Mouse (Mus musculus) heart, embryonic 10.5 days (tissue): ENCODE measurements around the gene Cyp46a1. TPM values are rescaled to one million over a fixed set of nuclear protein-coding genes. Genes with fewer than 3 reads are reported as not detected.
A peak's percentile ranks its signal among the peaks of the same experiment; 100 is the strongest.

Experiments used
- DNase-seq: peaks from one replicate; pipeline ENCODE4 v3.0.0-alpha.2; 2017; ENCODE audit warnings: low spot score
- H3K27ac ChIP-seq: fragments of 300-500 bp; sonication (generic); 2 replicates; pipeline ENCODE4 v1.5.1; 2016; ENCODE audit warnings: mild to moderate bottlenecking
- H3K27me3 ChIP-seq: fragments of 300-500 bp; sonication (generic); 2 replicates; pipeline ENCODE4 v1.6.1; 2016; ENCODE audit warnings: mild to moderate bottlenecking; ENCODE audit not compliant: poor library complexity, insufficient read depth, severe bottlenecking
- H3K36me3 ChIP-seq: fragments of 300-500 bp; sonication (generic); 2 replicates; pipeline ENCODE4 v1.6.1; 2016; ENCODE audit warnings: mild to moderate bottlenecking, moderate library complexity
- H3K4me1 ChIP-seq: fragments of 300-500 bp; sonication (generic); 2 replicates; pipeline ENCODE4 v1.6.1; 2016; ENCODE audit warnings: mild to moderate bottlenecking
- H3K4me3 ChIP-seq: fragments of 300-500 bp; sonication (generic); 2 replicates; pipeline ENCODE4 v1.5.1; 2016; ENCODE audit warnings: mild to moderate bottlenecking, moderate library complexity
- H3K9me3 ChIP-seq: fragments of 300-500 bp; sonication (generic); 2 replicates; pipeline ENCODE4 v1.6.1; 2016; ENCODE audit warnings: mild to moderate bottlenecking, moderate library complexity
- WGBS: fragments of 180-500 bp; shearing (Covaris S2); methylation state at CpG from one replicate; pipeline ENCODE4 v1.1.7; 2016; 5-methylcytosine and 5-hydroxymethylcytosine counted together
- polyA plus RNA-seq: library from polyadenylated mRNA; unstranded; fragments of >200 nt; fragmentation: Nextera tagmentation; extraction: Ambion mirVana; gene quantifications from 2 replicates; pipeline ENCODE4 v1.2.1, GENCODE M21; 2016

Gene Cyp46a1
- polyA plus RNA-seq, 1 experiment from 2014 or later: 4.4 TPM

GRCm38 (mm10) chr12:108305172-108305571, 29.0 kb upstream of the Cyp46a1 start:
- no peak overlapping the region for H3K4me3 ChIP-seq
- WGBS: 66% methylated on average over 8 of the region's 8 CpGs
- H3K9me3 ChIP-seq: no peaks in the 10 kb centered on the region
- peaks cover 21% of the 10 kb centered on the region for H3K4me1 ChIP-seq
- no peak overlapping the region for H3K27ac ChIP-seq
- peaks cover 64% of the 10 kb centered on the region for H3K27me3 ChIP-seq
- DNase-seq: no peak
- H3K36me3 ChIP-seq: no peaks in the 10 kb centered on the region

DNA sequence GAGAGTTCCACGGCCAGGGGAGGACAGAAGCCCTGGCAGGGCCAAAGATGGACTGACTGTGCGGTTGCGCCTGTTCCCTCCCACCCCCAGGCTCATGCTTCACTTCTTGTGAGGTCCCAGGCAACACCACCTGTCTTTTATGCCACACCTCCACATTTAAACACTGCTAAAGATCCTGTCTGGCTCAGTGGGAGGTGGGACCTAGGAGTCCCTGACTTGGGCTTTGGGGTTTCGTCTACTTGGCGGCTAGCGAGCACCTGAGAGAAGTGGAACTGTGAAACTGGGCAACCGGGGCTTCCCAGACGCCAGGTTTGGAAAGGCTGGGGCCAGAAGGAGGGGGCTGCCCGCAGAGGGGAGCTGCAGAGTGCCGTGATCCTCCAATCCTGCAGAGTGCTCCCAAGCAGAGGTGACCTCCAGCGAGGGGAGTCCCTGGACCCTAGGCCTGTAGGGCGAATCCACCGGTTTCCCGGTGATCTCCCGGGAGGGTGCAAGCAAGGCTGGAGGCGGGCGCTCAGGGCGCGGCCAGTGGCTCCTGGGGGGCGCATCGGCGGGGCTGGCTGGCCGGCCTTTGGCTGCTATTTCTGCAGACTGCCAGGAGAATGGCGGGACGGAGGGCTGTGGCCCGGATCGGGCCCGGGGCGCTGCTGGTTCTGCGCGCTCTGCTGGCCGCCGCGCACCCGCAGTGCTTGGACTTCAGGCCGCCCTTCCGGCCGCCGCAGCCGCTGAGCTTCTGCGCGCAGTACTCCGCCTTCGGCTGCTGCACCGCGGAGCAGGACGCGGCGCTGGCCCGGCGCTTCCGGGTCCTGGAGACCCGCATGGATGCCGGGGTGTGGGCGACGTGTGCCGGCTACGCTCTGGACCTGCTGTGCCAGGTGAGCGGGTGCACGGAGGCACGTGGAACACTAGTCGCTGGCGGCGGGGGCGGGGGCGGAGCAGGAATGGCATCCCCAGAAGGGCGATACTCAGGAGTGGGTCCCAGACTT, 28.1 kb upstream of the Cyp46a1 start, which contains the start of gene Hhipl1:
Gene Hhipl1 (plus strand): TSS at position 459 of the 983 bp plus-strand sequence.
- no peaks in the 10 kb centered on the region for H3K9me3 ChIP-seq
- no peak for DNase-seq
- H3K27ac ChIP-seq: peak within 1 kb of the TSS; percentile 87
- H3K27me3 ChIP-seq: peaks cover 65% of the 10 kb centered on the region
- 3% methylated on average over 62 of the region's 67 CpGs for WGBS
- H3K36me3 ChIP-seq: no peaks in the 10 kb centered on the region
- peak within 1 kb of the TSS; percentile 71 for H3K4me3 ChIP-seq
- peaks cover 22% of the 10 kb centered on the region for H3K4me1 ChIP-seq

- Histone ChIP-seq H3K36me3 (no peaks in the 10 kb centered on the region), H3K27ac (no peak overlapping the region), H3K4me3 (no peak overlapping the region), H3K27me3 (peaks cover 71% of the 10 kb centered on the region), H3K9me3 (no peaks in the 10 kb centered on the region), H3K4me1 (peaks cover 30% of the 10 kb centered on the region)
- 19% methylated on average over 14 of the region's 14 CpGs for WGBS
- no peak for DNase-seq
Observed at GRCm38 (mm10) chr12:108307553-108307952, 26.6 kb upstream of the Cyp46a1 start.

DNA sequence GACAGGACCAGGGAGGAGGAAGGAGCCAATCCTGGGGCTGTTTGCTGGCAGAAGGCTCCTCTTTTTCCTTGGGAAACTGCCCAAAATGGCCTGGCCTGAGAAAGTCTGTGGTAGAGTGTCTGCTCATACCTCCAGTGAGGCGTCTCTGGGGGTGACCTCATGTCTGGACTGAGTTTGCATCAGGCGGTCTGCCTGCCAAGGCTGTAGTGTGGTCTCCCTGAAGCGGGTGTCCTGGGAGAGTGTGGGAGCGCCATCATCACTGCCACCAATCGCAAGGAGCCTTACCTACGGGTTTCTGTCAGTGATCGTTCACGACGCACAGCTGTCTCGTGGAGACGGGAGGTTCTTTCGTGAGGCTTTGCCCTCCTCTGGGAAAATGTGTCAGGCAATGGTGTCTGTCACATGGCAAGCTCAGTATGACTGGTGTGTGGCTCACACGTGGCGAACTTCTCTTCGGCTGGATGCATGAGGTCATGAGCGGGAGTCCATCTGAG, 25.8 kb upstream of the Cyp46a1 start:
- DNase-seq: no peak
- no peak overlapping the region for H3K27ac ChIP-seq

DNA sequence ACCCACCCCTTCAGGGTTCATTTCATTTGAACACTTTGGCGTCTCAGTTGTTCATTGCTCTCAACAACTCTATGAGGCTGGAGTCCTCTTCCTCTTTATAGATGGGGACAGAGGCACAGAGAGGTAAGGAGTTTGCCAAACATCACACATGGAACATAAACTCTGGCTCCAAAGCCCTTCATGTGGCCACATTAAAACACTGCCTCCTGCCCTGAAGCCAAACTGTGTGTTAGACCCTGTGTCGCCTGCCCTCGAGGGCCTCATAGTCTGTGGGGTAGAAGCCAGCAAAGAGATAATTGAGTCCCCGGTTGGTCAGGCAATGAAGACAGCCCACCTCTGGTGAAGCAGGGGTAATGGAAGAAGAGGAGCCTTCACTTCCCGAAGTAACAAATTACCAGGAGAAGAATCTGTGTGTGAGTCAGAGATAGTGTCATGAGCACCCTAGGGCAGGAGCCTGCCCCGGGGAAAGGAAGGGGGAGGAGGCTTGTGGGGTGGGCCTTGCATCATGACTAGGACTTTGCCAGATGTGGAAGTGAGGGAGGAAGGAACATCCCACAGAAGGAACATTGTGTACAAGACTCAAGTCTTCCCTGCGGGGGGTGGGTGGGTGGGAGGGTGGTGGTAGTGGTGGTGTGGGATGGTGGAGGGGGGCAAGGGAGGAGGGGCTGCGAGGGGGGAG, 24.9 kb upstream of the Cyp46a1 start:
- no peak overlapping the region for H3K4me3 ChIP-seq
- H3K36me3 ChIP-seq: no peaks in the 10 kb centered on the region
- no peak for DNase-seq
- H3K27ac ChIP-seq: no peak overlapping the region
- WGBS: 48% methylated on average over 8 of the region's 8 CpGs
- H3K4me1 ChIP-seq: peaks cover 39% of the 10 kb centered on the region
- no peaks in the 10 kb centered on the region for H3K9me3 ChIP-seq
- H3K27me3 ChIP-seq: peaks cover 59% of the 10 kb centered on the region

More for the DNA sequence above, 25.8 kb upstream of the Cyp46a1 start:
- peaks cover 68% of the 10 kb centered on the region for H3K27me3 ChIP-seq
- H3K4me3 ChIP-seq: no peak overlapping the region
- no peaks in the 10 kb centered on the region for H3K36me3 ChIP-seq
- peaks cover 39% of the 10 kb centered on the region for H3K4me1 ChIP-seq
- WGBS: 85% methylated on average over 16 of the region's 16 CpGs
- H3K9me3 ChIP-seq: no peaks in the 10 kb centered on the region

GRCm38 (mm10) chr12:108310041-108310440, 24.1 kb upstream of the Cyp46a1 start:
- H3K36me3 ChIP-seq: no peaks in the 10 kb centered on the region
- peaks cover 52% of the 10 kb centered on the region for H3K27me3 ChIP-seq
- no peak overlapping the region for H3K4me3 ChIP-seq
- H3K27ac ChIP-seq: no peak overlapping the region
- peaks cover 39% of the 10 kb centered on the region for H3K4me1 ChIP-seq
- no peaks in the 10 kb centered on the region for H3K9me3 ChIP-seq
- 78% methylated on average over 4 of the region's 4 CpGs for WGBS
- no peak for DNase-seq

GRCm38 (mm10) chr12:108310456-108311027, 23.6 kb upstream of the Cyp46a1 start:
- Histone ChIP-seq H3K36me3 (no peaks in the 10 kb centered on the region), H3K4me3 (no peak overlapping the region), H3K9me3 (no peaks in the 10 kb centered on the region), H3K27ac (no peak overlapping the region), H3K4me1 (peaks cover 36% of the 10 kb centered on the region), H3K27me3 (peaks cover 47% of the 10 kb centered on the region)
- WGBS: 70% methylated on average over 7 of the region's 7 CpGs
- DNase-seq: no peak

DNA sequence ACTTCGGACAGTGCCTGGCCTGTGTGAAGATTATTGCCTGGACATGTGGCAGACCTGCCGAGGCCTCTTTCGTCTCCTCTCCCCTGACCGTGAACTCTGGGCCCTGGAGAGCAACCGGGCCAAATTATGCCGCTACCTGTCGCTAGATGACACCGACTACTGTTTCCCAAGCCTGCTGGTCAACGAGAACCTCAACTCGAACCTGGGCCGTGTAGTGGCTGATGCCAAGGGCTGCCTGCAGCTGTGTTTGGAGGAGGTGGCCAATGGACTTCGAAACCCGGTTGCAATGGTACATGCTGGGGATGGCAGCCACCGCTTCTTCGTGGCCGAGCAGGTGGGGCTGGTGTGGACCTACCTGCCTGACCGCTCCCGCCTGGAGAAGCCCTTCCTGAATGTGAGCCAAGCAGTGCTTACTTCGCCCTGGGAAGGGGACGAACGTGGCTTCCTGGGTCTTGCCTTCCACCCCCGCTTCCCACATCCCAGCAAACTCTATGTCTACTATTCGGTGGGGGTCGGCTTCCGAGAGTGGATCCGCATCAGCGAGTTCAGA, 22.4 kb upstream of the Cyp46a1 start:
- H3K36me3 ChIP-seq: no peaks in the 10 kb centered on the region
- H3K27ac ChIP-seq: no peak overlapping the region
- no peak for DNase-seq
- WGBS: 91% methylated on average over 27 of the region's 27 CpGs
- peaks cover 49% of the 10 kb centered on the region for H3K27me3 ChIP-seq
- H3K4me3 ChIP-seq: no peak overlapping the region
- H3K4me1 ChIP-seq: peaks cover 27% of the 10 kb centered on the region
- no peaks in the 10 kb centered on the region for H3K9me3 ChIP-seq

GRCm38 (mm10) chr12:108312432-108312851, 21.7 kb upstream of the Cyp46a1 start:
- Histone ChIP-seq H3K36me3 (no peaks in the 10 kb centered on the region), H3K27me3 (peaks cover 49% of the 10 kb centered on the region), H3K4me3 (no peak overlapping the region), H3K4me1 (peaks cover 34% of the 10 kb centered on the region), H3K27ac (no peak overlapping the region), H3K9me3 (no peaks in the 10 kb centered on the region)
- 43% methylated on average over 6 of the region's 6 CpGs for WGBS
- no peak for DNase-seq

DNA sequence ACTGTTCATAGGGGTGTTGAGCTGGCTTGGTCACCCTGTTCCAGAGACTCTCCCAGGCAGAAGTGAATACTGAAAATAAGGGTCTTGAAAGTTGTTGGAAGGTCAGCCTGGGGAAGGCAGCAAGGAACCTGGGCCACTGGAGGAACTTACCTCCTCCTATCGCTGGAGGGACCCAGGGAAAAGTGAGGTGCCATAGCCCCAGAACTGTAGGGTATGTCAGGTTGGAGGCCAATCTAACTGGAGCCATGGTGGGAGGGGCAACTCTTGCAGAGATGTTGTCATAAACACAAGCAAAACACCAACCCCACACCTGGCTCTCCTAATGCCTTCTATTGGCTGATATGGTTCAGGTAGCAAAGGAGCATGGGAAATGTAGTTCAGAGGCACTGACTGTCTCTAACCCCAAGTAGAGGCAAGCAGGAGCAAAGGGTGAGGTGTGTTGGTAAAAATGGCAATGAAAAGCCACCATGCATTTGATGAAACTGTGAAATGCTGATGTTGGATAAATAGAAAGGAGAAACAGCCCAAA, 20.9 kb upstream of the Cyp46a1 start:
- no peak for DNase-seq
- H3K9me3 ChIP-seq: no peaks in the 10 kb centered on the region
- H3K27me3 ChIP-seq: peaks cover 49% of the 10 kb centered on the region
- no peak overlapping the region for H3K4me3 ChIP-seq
- H3K4me1 ChIP-seq: peaks cover 41% of the 10 kb centered on the region
- H3K36me3 ChIP-seq: no peaks in the 10 kb centered on the region
- H3K27ac ChIP-seq: no peak overlapping the region
- WGBS: 73% methylated on average over 1 of the region's 1 CpGs

DNA sequence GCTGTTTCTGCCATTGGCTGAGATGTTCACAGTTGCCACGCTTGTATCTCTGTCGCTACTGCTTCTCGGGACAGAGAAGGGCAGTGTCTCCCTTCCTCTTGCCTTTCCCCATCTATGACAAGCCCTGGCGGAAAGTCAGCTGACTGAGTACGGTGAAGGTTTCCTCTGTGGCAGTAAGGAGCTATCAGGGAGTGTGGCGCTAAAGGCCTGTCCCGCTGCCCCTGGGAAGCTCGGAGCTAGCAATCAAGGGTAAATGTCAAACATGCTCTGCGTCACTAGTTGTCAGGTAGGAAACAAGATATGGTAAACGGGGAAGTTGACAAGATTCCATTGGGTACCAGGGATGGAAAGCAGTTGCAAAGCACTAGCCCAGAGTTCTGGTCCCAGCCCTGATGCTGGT, 18.4 kb upstream of the Cyp46a1 start:
- H3K4me3 ChIP-seq: no peak overlapping the region
- peaks cover 48% of the 10 kb centered on the region for H3K4me1 ChIP-seq
- no peak for DNase-seq
- 29% methylated on average over 10 of the region's 10 CpGs for WGBS
- no peaks in the 10 kb centered on the region for H3K9me3 ChIP-seq
- peaks cover 59% of the 10 kb centered on the region for H3K27me3 ChIP-seq
- H3K36me3 ChIP-seq: no peaks in the 10 kb centered on the region
- H3K27ac ChIP-seq: no peak overlapping the region

GRCm38 (mm10) chr12:108316655-108317054, 17.5 kb upstream of the Cyp46a1 start:
- DNase-seq: no peak
- H3K4me3 ChIP-seq: no peak overlapping the region
- H3K9me3 ChIP-seq: no peaks in the 10 kb centered on the region
- 33% methylated on average over 6 of the region's 6 CpGs for WGBS
- H3K4me1 ChIP-seq: peaks cover 50% of the 10 kb centered on the region
- no peaks in the 10 kb centered on the region for H3K36me3 ChIP-seq
- H3K27ac ChIP-seq: no peak overlapping the region
- H3K27me3 ChIP-seq: peaks cover 63% of the 10 kb centered on the region
